Mouse (Mus musculus) liver, postnatal 0 days (tissue): Measurements from ENCODE around the gene Golph3. TPM values are rescaled to one million over a fixed set of nuclear protein-coding genes. Genes with fewer than 3 reads are reported as not detected.

Experiments used
- ATAC-seq: fragments of 200-750 bp; cut with Nextera tagmentation; 2 replicates; pipeline ENCODE4 v1.8.0; 2017; ENCODE audit warnings: mild to moderate bottlenecking, moderate library complexity
- DNase-seq: peaks from one replicate; pipeline ENCODE4 v3.0.0-alpha.2; 2016
- H3K27ac ChIP-seq: fragments of 300-500 bp; sonication (generic); 2 replicates; pipeline ENCODE4 v1.5.1; 2014; ENCODE audit warnings: antibody characterized with exemption, moderate library complexity, mild to moderate bottlenecking, low read depth
- H3K27me3 ChIP-seq: fragments of 300-500 bp; sonication (generic); 2 replicates; pipeline ENCODE4 v1.6.1; 2014; ENCODE audit warnings: low read length, control low read depth, mixed read lengths; ENCODE audit not compliant: insufficient read depth
- H3K36me3 ChIP-seq: fragments of 300-500 bp; sonication (generic); replicated peaks from 2 replicates; pipeline ENCODE4 v1.6.1; 2014; ENCODE audit warnings: mild to moderate bottlenecking, control low read depth, low read length, moderate library complexity, mixed read lengths; ENCODE audit not compliant: insufficient read depth
- H3K4me1 ChIP-seq: fragments of 300-500 bp; sonication (generic); 2 replicates; pipeline ENCODE4 v1.6.1; 2014; ENCODE audit warnings: antibody characterized with exemption, mild to moderate bottlenecking, control low read depth; ENCODE audit not compliant: insufficient read depth
- H3K4me2 ChIP-seq: fragments of 300-500 bp; sonication (generic); 2 replicates; pipeline ENCODE4 v1.6.1; 2014; ENCODE audit warnings: low read depth, mild to moderate bottlenecking, low read length, moderate library complexity, mixed read lengths
- H3K4me3 ChIP-seq: fragments of 300-500 bp; sonication (generic); 2 replicates; pipeline ENCODE4 v1.5.1; 2014; ENCODE audit warnings: low read depth, low read length
- H3K9ac ChIP-seq: fragments of 300-500 bp; sonication (generic); replicated peaks from 2 replicates; pipeline ENCODE4 v1.6.1; 2014; ENCODE audit warnings: mild to moderate bottlenecking, moderate library complexity
- H3K9me3 ChIP-seq: fragments of 300-500 bp; sonication (generic); 2 replicates; pipeline ENCODE4 v1.6.1; 2016; ENCODE audit warnings: mild to moderate bottlenecking, control low read depth, low read length, mixed read lengths
- CTCF ChIP-seq: sonication (generic); IDR thresholded peaks from 2 replicates; pipeline ENCODE4 v1.5.1; 2016; ENCODE audit warnings: antibody characterized with exemption, low read depth
- EP300 ChIP-seq: IDR thresholded peaks from 2 replicates; pipeline ENCODE4 v1.6.1; 2016; ENCODE audit warnings: antibody characterized with exemption, low read depth, mild to moderate bottlenecking
- WGBS: fragments of 180-500 bp; shearing (Covaris S2); extraction: QIAGEN DNeasy Blood & Tissue Kit; methylation state at CpG from one replicate; pipeline ENCODE4 v1.1.7; 2014; ENCODE audit not compliant: insufficient replicate concordance; 5-methylcytosine and 5-hydroxymethylcytosine counted together
- polyA plus RNA-seq: library from polyadenylated mRNA; unstranded; fragments of >200 nt; fragmentation: Nextera tagmentation; extraction: Ambion mirVana; gene quantifications from 2 replicates; pipeline ENCODE4 v1.2.1, GENCODE M21; 2015

Golph3 gene
- polyA plus RNA-seq, 1 experiment from 2014 or later = 35.8 TPM

GRCm38 (mm10) chr15:12341401-12341758 lies 20.1 kb downstream of the Golph3 start:
- Histone ChIP-seq H3K4me1 (peaks cover 14% of the 10 kb centered on the region), H3K4me2 (peak overlapping the region; percentile 48), H3K27me3 (no peaks in the 10 kb centered on the region), H3K9me3 (no peaks in the 10 kb centered on the region), H3K4me3 (no peak overlapping the region), H3K9ac (no peak overlapping the region), H3K36me3 (peaks cover 19% of the 10 kb centered on the region), H3K27ac (peak overlapping the region; percentile 52; the same call in 1 of the 2 replicates)
- 61% methylated on average over 4 of the region's 4 CpGs for WGBS
- DNase-seq (no peak), ATAC-seq (peak; percentile 55)
- no peak for TF ChIP-seq CTCF
- no peak for TF ChIP-seq EP300

GRCm38 (mm10) chr15:12346916-12347315 lies 25.7 kb downstream of the Golph3 start:
- WGBS = 93% methylated on average over 3 of the region's 3 CpGs
- no peak for DNase-seq

GRCm38 (mm10) chr15:12348950-12349349 lies 27.7 kb downstream of the Golph3 start:
- TF ChIP-seq CTCF = no peak
- no peak for TF ChIP-seq EP300

More at GRCm38 (mm10) chr15:12346916-12347315, 25.7 kb downstream of the Golph3 start:
- no peaks in the 10 kb centered on the region for H3K27me3 ChIP-seq
- ATAC-seq = no peak
- no peak for TF ChIP-seq EP300
- no peak for TF ChIP-seq CTCF
- H3K36me3 ChIP-seq = peaks cover 38% of the 10 kb centered on the region
- no peak overlapping the region for H3K4me3 ChIP-seq
- H3K9me3 ChIP-seq = no peaks in the 10 kb centered on the region
- no peak overlapping the region for H3K27ac ChIP-seq
- peaks cover 3% of the 10 kb centered on the region; the same call in 1 of the 2 replicates for H3K4me1 ChIP-seq
- no peak overlapping the region for H3K9ac ChIP-seq
- no peak overlapping the region for H3K4me2 ChIP-seq

GRCm38 (mm10) chr15:12349840-12350239 lies 28.6 kb downstream of the Golph3 start:
- ATAC-seq = no peak
- WGBS = 76% methylated on average over 5 of the region's 5 CpGs
- Histone ChIP-seq H3K4me1 (no peaks in the 10 kb centered on the region), H3K27ac (no peak overlapping the region), H3K9ac (no peak overlapping the region), H3K4me3 (no peak overlapping the region), H3K9me3 (no peaks in the 10 kb centered on the region), H3K27me3 (no peaks in the 10 kb centered on the region), H3K4me2 (no peak overlapping the region), H3K36me3 (peaks cover 45% of the 10 kb centered on the region)
- DNase-seq = no peak
- TF ChIP-seq CTCF = no peak
- no peak for TF ChIP-seq EP300

More at GRCm38 (mm10) chr15:12348950-12349349, 27.7 kb downstream of the Golph3 start:
- Histone ChIP-seq H3K27ac (no peak overlapping the region), H3K4me2 (no peak overlapping the region), H3K9ac (no peak overlapping the region), H3K9me3 (no peaks in the 10 kb centered on the region), H3K4me3 (no peak overlapping the region), H3K4me1 (no peaks in the 10 kb centered on the region), H3K36me3 (peaks cover 45% of the 10 kb centered on the region), H3K27me3 (no peaks in the 10 kb centered on the region)
- no peak for ATAC-seq
- WGBS = 82% methylated on average over 3 of the region's 3 CpGs
- DNase-seq = no peak

GRCm38 (mm10) chr15:12351470-12351869 lies 30.2 kb downstream of the Golph3 start:
- Histone ChIP-seq H3K4me3 (no peak overlapping the region), H3K36me3 (peaks cover 40% of the 10 kb centered on the region), H3K27ac (no peak overlapping the region), H3K9ac (no peak overlapping the region), H3K4me1 (no peaks in the 10 kb centered on the region), H3K9me3 (no peaks in the 10 kb centered on the region), H3K4me2 (no peak overlapping the region), H3K27me3 (no peaks in the 10 kb centered on the region)
- no peak for TF ChIP-seq EP300
- TF ChIP-seq CTCF = no peak
- DNase-seq = no peak
- no peak for ATAC-seq
- WGBS = 96% methylated on average over 7 of the region's 7 CpGs

GRCm38 (mm10) chr15:12354281-12354810 lies 33.1 kb downstream of the Golph3 start:
- Histone ChIP-seq H3K4me1 (no peaks in the 10 kb centered on the region), H3K9ac (no peak overlapping the region), H3K27me3 (no peaks in the 10 kb centered on the region), H3K4me3 (no peak overlapping the region), H3K4me2 (no peak overlapping the region), H3K9me3 (no peaks in the 10 kb centered on the region), H3K27ac (no peak overlapping the region), H3K36me3 (peaks cover 35% of the 10 kb centered on the region)
- 92% methylated on average over 2 of the region's 2 CpGs for WGBS
- TF ChIP-seq CTCF (peak; percentile 29; the same call in 1 of the 2 replicates), EP300 (no peak)
- DNase-seq (no peak), ATAC-seq (no peak)
